Mouse (Mus musculus): ENCODE data around the gene Nudt4. TPM values are rescaled to one million over a fixed set of nuclear protein-coding genes. Genes with fewer than 3 reads are reported as not detected.

Gene Nudt4
- total RNA-seq (2023) = 100 to 1,000 TPM; 215 to 240 TPM

DNA sequence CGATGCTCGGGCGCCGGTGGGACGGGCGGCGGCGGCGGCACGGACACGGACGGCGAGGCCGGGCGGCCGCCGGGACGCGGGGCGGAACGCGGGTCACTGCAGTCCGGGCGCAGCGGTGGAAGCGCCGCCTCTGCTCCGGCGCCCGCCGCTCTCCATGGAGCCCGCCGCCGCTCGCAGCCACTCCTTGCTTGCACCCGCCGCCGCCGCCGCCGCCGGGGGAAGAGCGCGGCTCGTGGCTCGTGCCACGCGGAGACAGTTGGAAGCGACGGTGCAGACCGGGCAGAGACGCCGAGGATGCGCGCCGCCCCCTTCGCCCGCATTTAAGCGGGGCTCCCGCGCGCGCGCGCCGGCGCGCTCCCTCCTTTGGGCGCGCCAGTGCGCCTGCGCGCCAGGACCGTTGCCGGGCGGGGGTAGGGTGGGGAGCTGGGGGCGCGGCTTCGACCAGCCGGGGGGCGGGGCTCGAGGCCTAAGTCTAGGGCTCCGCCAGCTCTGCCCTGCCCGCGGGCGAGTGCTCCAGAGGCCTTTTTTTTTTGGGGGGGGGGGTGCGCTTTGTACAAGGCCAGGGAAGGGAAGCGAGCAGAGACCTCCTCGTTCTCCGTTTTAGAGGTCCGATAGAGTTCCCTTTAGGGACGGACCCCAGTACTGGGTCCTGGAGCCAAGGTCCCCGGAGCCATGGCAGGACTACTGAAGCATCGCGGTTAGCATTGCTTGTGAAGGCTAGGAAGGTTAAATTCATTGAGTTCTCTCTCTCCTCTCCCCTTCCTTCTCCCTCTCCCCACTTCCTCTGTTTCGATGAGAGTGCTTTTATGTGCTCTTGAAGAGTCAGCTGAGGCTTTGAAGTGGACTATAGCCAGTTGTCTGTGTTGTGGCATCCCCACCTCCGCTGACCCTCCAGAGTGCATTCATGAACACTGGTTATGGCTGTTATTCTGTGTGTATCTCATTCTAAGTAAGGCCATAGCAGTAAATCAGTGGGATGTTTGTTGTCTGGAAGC lies at the start of gene Nudt4:
TSS of gene Nudt4 (minus strand) at position 296 of the 995 bp plus-strand sequence.

DNA sequence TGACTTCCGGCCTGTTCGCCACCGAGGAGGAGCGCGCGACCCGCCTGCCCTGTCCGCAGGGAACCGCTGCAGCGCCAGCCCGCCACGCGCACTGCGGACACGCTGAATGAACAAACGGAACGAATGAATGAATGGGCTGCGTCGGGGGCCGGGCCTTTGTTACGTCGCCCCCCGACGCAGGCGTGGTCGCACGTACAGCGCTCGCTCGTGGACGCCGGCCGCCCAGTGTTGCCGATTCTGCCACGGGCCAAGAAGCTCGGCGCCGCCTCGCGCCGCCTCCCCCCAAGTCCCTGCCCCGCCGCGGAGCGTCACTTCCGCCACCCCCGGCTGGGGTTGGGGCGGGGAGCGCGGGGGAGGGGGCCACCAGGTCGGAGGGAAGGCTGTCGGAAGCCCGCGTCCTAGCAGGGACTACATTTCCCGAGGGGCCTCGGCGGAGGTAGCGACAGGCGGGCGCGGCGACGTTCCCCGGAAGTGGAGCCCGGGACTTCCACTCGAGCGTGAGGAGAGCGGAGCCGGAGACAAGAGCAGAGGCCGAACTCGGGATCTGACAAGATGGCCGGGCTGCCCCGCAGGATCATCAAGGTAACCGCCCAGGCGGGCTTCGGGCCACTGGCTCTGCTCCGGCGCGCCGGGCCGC lies 49.2 kb downstream of the Nudt4 start, which contains the start of gene Ube2n:
TSS of gene Ube2n (plus strand) at position 490 of the 637 bp plus-strand sequence.

DNA sequence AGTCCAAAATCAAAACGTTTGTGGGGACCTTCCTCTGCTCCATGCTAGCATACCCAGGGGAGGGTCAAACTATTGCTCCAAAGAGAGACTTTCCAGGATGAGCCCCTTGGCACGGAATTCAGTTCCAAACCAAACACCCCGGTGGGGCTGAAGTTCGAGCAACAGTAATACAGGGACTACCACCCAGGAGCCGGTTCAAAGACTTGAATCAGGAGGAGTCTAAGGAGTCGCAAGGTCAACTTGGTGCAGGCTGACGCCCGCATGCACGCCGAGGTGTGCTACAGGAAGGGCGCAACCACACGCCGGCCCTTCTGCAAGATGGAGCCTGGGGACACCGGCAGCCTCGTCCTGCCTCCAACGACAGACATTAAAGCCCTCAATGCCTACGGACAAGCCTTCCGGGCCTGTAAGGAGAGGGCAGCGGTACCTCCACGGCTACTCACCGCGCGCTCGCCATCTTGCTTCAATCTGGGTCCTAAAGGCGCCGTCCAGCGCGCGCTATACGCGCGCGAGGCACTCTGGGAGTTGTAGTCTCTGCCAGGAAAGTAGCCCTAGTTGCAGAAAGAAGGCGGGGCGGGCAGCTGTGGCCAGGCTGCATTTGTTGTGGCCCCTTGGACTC lies 62.4 kb downstream of the Nudt4 start, which contains the start of gene Mrpl42:
TSS of gene Mrpl42 (minus strand) at position 478 of the 619 bp plus-strand sequence.

Other genes with a start within 250 kb of the Nudt4 start
- 1 to 10 TPM; 8.1 to 9.2 TPM for gene Cradd, start 240.0 kb downstream of the Nudt4 start, total RNA-seq (2023)
- gene Socs2, start 147.0 kb downstream of the Nudt4 start, total RNA-seq (2023) = 1 to 10 TPM in 1 of 2 experiments, under 1 TPM in 1; 0.97 to 1.2 TPM
- gene Mrpl42, start 62.2 kb downstream of the Nudt4 start, total RNA-seq (2023) = 10 to 100 TPM; 23.1 to 35.9 TPM
- 10 to 100 TPM; 74.8 to 78.7 TPM for gene Ube2n, start 49.0 kb downstream of the Nudt4 start, total RNA-seq (2023)
- gene Anapc15-ps, start 109.3 kb upstream of the Nudt4 start, total RNA-seq (2023) = not detected